Mouse (Mus musculus) midbrain, embryonic 14.5 days (tissue): Measurements from ENCODE around the gene 2810408A11Rik. TPM values are rescaled to one million over a fixed set of nuclear protein-coding genes. Genes with fewer than 3 reads are reported as not detected.

ENCODE experiments used
- ATAC-seq: fragments of 200-750 bp; cut with Nextera tagmentation; 2 replicates; pipeline ENCODE4 v1.8.0; 2017; ENCODE audit warnings: moderate number of reproducible peaks, moderate library complexity; ENCODE audit not compliant: low FRiP score, low TSS enrichment
- DNase-seq: peaks from one replicate; pipeline ENCODE4 v3.0.0-alpha.2; 2015
- H3K27ac ChIP-seq: fragments of 300-500 bp; sonication (generic); replicated peaks from 2 replicates; pipeline ENCODE4 v1.5.1; 2014; ENCODE audit warnings: mild to moderate bottlenecking, low read depth, low read length, moderate library complexity
- H3K27me3 ChIP-seq: fragments of 300-500 bp; sonication (generic); 2 replicates; pipeline ENCODE4 v1.6.1; 2014; ENCODE audit warnings: low read length, control low read depth, mixed read lengths; ENCODE audit not compliant: control insufficient read depth, insufficient read depth
- H3K36me3 ChIP-seq: fragments of 300-500 bp; sonication (generic); 2 replicates; pipeline ENCODE4 v1.6.1; 2014; ENCODE audit warnings: low read length, control low read depth; ENCODE audit not compliant: control insufficient read depth, insufficient read depth
- H3K4me1 ChIP-seq: fragments of 300-500 bp; sonication (generic); 2 replicates; pipeline ENCODE4 v1.6.1; 2014; ENCODE audit warnings: mild to moderate bottlenecking, antibody characterized with exemption, low read length, control low read depth; ENCODE audit not compliant: control insufficient read depth, insufficient read depth
- H3K4me2 ChIP-seq: fragments of 300-500 bp; sonication (generic); 2 replicates; pipeline ENCODE4 v1.6.1; 2014; ENCODE audit warnings: mild to moderate bottlenecking, low read length, moderate library complexity
- H3K4me3 ChIP-seq: fragments of 300-500 bp; sonication (generic); replicated peaks from 2 replicates; pipeline ENCODE4 v1.5.1; 2014; ENCODE audit warnings: low read depth, low read length
- H3K9ac ChIP-seq: fragments of 300-500 bp; sonication (generic); replicated peaks from 2 replicates; pipeline ENCODE4 v1.6.1; 2014; ENCODE audit warnings: mild to moderate bottlenecking, low read length, moderate library complexity
- H3K9me3 ChIP-seq: fragments of 300-500 bp; sonication (generic); 2 replicates; pipeline ENCODE4 v1.6.1; 2016; ENCODE audit warnings: low read length, control low read depth, mixed read lengths; ENCODE audit not compliant: control insufficient read depth
- WGBS: fragments of 180-500 bp; shearing (Covaris S2); extraction: QIAGEN DNeasy Blood & Tissue Kit; methylation state at CpG from one replicate; pipeline ENCODE4 v1.1.7; 2014; 5-methylcytosine and 5-hydroxymethylcytosine counted together
- polyA plus RNA-seq: library from polyadenylated mRNA; unstranded; fragments of >200 nt; fragmentation: Nextera tagmentation; extraction: Ambion mirVana; gene quantifications from 2 replicates; pipeline ENCODE4 v1.2.1, GENCODE M21; 2014

Gene 2810408A11Rik
- polyA plus RNA-seq, 1 experiment from 2014 or later, result 13.0 TPM

- DNase-seq (no peak), ATAC-seq (no peak)
- peak overlapping the region; percentile 69 for H3K4me2 ChIP-seq
- H3K4me3 ChIP-seq, result peak overlapping the region; percentile 40
- H3K4me1 ChIP-seq, result peaks cover 14% of the 10 kb centered on the region
- H3K27ac ChIP-seq, result no peak overlapping the region
- 58% methylated on average over 21 of the region's 21 CpGs for WGBS
- H3K27me3 ChIP-seq, result peaks cover 17% of the 10 kb centered on the region; the same call in 1 of the 2 replicates
- no peaks in the 10 kb centered on the region for H3K9me3 ChIP-seq
- peak overlapping the region; percentile 44; the same call in 1 of the 2 replicates for H3K9ac ChIP-seq
- H3K36me3 ChIP-seq, result no peaks in the 10 kb centered on the region
Measured at GRCm38 (mm10) chr11:69881787-69882670, 18.8 kb downstream of the 2810408A11Rik start.

DNA sequence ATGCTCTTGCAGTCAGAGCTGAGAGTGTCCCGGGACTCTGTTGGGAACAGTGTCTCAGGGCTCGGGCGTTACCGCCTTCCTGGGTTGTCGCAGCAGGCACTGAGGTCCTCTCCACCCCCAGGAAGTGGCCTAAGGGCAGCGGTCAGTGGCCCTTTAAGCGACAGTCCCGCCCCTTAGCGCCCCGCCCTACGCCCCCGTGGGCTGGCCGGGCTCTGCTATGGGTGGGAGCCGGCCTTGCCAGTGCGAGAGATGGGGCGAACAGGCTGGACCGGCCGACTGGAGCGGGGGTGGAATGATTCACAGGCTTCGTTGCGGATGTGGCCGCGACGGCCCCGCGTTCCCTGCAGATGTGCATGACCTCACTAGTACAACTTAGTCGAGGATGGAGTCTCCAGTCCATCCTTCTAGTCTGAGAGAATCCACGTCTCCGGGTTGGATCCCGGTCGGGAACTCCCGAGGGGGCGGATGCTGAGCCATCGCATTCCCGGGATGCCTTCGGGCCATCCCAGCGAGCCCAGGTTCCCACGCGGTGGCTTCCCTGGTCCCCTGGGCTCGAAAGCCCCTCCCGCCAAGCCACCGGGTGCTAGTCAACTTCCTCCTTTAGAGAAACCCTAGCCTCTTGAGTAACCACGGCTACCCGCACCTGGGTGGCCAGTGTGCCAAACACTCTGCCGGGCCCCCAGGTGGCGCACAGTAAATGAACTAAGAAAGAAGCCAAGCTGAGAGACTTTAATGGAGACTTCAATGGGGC lies 19.8 kb downstream of the 2810408A11Rik start, which contains the start of gene Kctd11:
Gene Kctd11, minus strand, starts transcription at position 554 of the 751 bp plus-strand sequence.
- peak within 1 kb of the TSS; percentile 40 for H3K4me3 ChIP-seq
- H3K4me1 ChIP-seq, result peaks cover 14% of the 10 kb centered on the region
- H3K4me2 ChIP-seq, result peak within 1 kb of the TSS; percentile 69
- ATAC-seq, result peak; percentile 79; the same call in 1 of the 2 replicates
- no peaks in the 10 kb centered on the region for H3K9me3 ChIP-seq
- peak; percentile 74 for DNase-seq
- H3K27me3 ChIP-seq, result peaks cover 17% of the 10 kb centered on the region; the same call in 1 of the 2 replicates
- H3K27ac ChIP-seq, result 0 out of 2 replicates have a peak within 1 kb of the TSS, but pooled peaks have one; percentile 37
- peak within 1 kb of the TSS; percentile 44; the same call in 1 of the 2 replicates for H3K9ac ChIP-seq
- no peaks in the 10 kb centered on the region for H3K36me3 ChIP-seq
- under 1% methylated on average over 46 of the region's 46 CpGs for WGBS

- Histone ChIP-seq H3K27ac (0 out of 2 replicates have a peak overlapping the region, but pooled peaks have one; percentile 37), H3K4me3 (peak overlapping the region; percentile 40), H3K27me3 (peaks cover 17% of the 10 kb centered on the region; the same call in 1 of the 2 replicates), H3K36me3 (no peaks in the 10 kb centered on the region), H3K4me1 (peaks cover 14% of the 10 kb centered on the region), H3K9me3 (no peaks in the 10 kb centered on the region), H3K9ac (peak overlapping the region; percentile 44; the same call in 1 of the 2 replicates), H3K4me2 (peak overlapping the region; percentile 69)
- 0 out of 2 replicates have a peak, but pooled peaks have one; percentile 25 for ATAC-seq
- WGBS, result under 1% methylated on average over 18 of the region's 18 CpGs
- DNase-seq, result peak; percentile 82
Measured at GRCm38 (mm10) chr11:69880506-69880852, 20.3 kb downstream of the 2810408A11Rik start.

DNA sequence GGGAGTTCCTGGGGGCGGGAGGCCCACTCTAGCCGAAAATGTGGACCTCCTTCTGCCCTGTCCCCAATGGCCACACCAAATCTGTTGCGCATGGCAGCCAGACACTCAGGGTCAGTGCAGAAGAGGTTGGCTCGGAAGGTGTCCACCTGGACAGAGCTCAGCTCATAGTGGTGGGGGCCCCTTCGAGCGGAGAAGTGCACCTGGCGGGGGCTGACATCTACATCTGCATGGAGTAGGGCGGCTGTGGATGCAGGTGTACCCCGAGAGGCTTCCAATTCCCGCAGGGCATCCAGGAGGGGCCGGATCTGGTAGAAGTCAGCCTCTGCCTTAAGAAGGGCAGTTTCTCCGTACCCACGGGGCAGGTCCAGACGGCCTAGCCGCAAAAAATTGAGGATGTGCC lies 21.1 kb downstream of the 2810408A11Rik start:
- no peak overlapping the region for H3K9ac ChIP-seq
- peaks cover 17% of the 10 kb centered on the region; the same call in 1 of the 2 replicates for H3K27me3 ChIP-seq
- no peak overlapping the region for H3K27ac ChIP-seq
- peaks cover 14% of the 10 kb centered on the region for H3K4me1 ChIP-seq
- H3K9me3 ChIP-seq, result no peaks in the 10 kb centered on the region
- WGBS, result 60% methylated on average over 15 of the region's 15 CpGs
- peak overlapping the region; percentile 69 for H3K4me2 ChIP-seq
- H3K4me3 ChIP-seq, result 0 out of 2 replicates have a peak overlapping the region, but pooled peaks have one; percentile 0
- ATAC-seq (no peak), DNase-seq (no peak)
- no peaks in the 10 kb centered on the region for H3K36me3 ChIP-seq

DNA sequence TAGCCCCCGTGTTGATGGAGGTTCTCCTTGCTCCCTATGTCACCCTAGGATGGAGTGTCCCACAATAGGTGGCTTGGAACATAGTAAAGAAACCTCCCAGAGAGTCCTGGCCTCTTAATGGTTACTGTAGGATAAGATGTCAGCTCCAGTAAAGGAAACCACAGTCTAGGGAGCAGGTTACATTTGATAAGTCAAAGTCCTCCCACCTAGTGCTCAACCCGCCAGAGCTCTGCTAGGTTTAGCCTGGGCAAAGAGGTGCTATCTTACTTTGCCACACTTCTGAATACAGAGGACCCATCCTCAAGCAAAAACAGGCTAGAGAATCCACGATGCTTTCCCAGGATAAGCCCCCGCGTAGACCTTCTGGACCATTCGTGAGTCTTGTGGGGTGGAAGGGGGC lies 21.8 kb downstream of the 2810408A11Rik start:
- no peak overlapping the region for H3K4me3 ChIP-seq
- H3K9ac ChIP-seq, result no peak overlapping the region
- peaks cover 14% of the 10 kb centered on the region for H3K4me1 ChIP-seq
- no peaks in the 10 kb centered on the region for H3K9me3 ChIP-seq
- peaks cover 17% of the 10 kb centered on the region; the same call in 1 of the 2 replicates for H3K27me3 ChIP-seq
- H3K27ac ChIP-seq, result no peak overlapping the region
- WGBS, result 93% methylated on average over 6 of the region's 6 CpGs
- ATAC-seq, result no peak
- no peaks in the 10 kb centered on the region for H3K36me3 ChIP-seq
- H3K4me2 ChIP-seq, result no peak overlapping the region
- no peak for DNase-seq

GRCm38 (mm10) chr11:69878399-69878798 lies 22.4 kb downstream of the 2810408A11Rik start:
- no peak for DNase-seq
- peaks cover 17% of the 10 kb centered on the region; the same call in 1 of the 2 replicates for H3K27me3 ChIP-seq
- ATAC-seq, result no peak
- H3K36me3 ChIP-seq, result no peaks in the 10 kb centered on the region
- no peak overlapping the region for H3K9ac ChIP-seq
- H3K4me1 ChIP-seq, result peaks cover 14% of the 10 kb centered on the region
- H3K4me2 ChIP-seq, result no peak overlapping the region
- no peak overlapping the region for H3K4me3 ChIP-seq
- 63% methylated on average over 3 of the region's 3 CpGs for WGBS
- H3K27ac ChIP-seq, result no peak overlapping the region
- no peaks in the 10 kb centered on the region for H3K9me3 ChIP-seq

GRCm38 (mm10) chr11:69877878-69878277 lies 22.9 kb downstream of the 2810408A11Rik start, which contains the start of gene Tmem95:
Tmem95 (minus strand) TSS chr11:69878018.
- 90% methylated on average over 11 of the region's 11 CpGs for WGBS

DNA sequence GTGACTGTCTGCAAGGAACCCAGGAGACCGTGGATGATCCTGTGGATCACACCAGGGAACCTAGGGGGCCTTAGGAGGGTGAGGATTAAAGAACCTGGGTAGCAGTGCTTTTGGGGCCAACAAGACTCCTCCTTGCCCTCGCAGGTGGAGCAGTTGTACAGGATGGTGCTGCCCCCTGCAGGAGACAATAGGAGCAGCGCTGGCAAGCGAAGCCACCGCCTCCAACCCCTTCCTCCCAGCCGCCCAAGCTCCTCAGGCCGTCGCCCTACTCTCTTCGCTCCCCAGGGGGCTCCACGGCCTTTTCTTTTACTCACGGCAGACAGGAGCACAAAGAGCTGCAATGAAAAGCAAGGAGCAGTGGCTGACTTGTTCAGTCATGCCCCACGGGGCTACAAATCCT lies 23.9 kb downstream of the 2810408A11Rik start:
- Histone ChIP-seq H3K4me2 (peak overlapping the region; percentile 33), H3K36me3 (no peaks in the 10 kb centered on the region), H3K27me3 (peaks cover 9% of the 10 kb centered on the region; the same call in 1 of the 2 replicates), H3K4me1 (peaks cover 14% of the 10 kb centered on the region), H3K27ac (no peak overlapping the region), H3K9me3 (no peaks in the 10 kb centered on the region), H3K9ac (no peak overlapping the region), H3K4me3 (no peak overlapping the region)
- ATAC-seq (no peak), DNase-seq (peak; percentile 85)
- 1% methylated on average over 12 of the region's 12 CpGs for WGBS

More at GRCm38 (mm10) chr11:69877878-69878277, 22.9 kb downstream of the 2810408A11Rik start, which contains the start of gene Tmem95:
- Histone ChIP-seq H3K36me3 (no peaks in the 10 kb centered on the region), H3K4me3 (no peak within 1 kb of the TSS), H3K4me1 (peaks cover 14% of the 10 kb centered on the region), H3K27ac (no peak within 1 kb of the TSS), H3K9ac (no peak within 1 kb of the TSS), H3K27me3 (peaks cover 17% of the 10 kb centered on the region; the same call in 1 of the 2 replicates), H3K9me3 (no peaks in the 10 kb centered on the region), H3K4me2 (peak within 1 kb of the TSS; percentile 33)
- ATAC-seq (no peak), DNase-seq (no peak)
